Mouse (Mus musculus): ENCODE data around the gene Srp14. TPM values are rescaled to one million over a fixed set of nuclear protein-coding genes. Genes with fewer than 3 reads are reported as not detected.
A peak's percentile ranks its signal among the peaks of the same experiment; 100 is the strongest.

Gene Srp14
- 189 to 249 TPM (median 241 TPM) in 3 replicates for total RNA-seq (2017)

DNA sequence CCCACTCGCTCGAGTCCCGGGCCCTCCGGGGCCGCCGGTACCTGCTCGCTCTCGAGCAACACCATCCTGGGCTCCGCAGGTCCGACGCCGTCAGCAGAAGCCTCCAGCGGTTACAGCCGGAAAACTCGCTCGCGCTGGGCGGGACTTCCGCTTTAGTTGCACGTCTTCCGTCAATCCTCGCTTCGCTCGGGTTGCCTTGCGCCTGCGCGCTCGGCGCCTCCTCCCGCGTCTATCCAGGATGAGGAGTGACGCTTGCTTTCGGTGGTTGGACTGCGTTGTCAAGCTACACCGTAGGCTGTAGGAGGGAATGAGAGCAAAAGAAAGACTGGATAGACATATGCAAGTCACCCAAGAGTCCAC, at the start of gene Srp14:
Gene Srp14 (minus strand): TSS at position 162 of the 360 bp plus-strand sequence.
- ATAC-seq (replicated peaks; ENCODE audit: insufficient number of reproducible peaks, low FRiP score, low TSS enrichment, poor library complexity, severe bottlenecking): peak; percentile 93

DNA sequence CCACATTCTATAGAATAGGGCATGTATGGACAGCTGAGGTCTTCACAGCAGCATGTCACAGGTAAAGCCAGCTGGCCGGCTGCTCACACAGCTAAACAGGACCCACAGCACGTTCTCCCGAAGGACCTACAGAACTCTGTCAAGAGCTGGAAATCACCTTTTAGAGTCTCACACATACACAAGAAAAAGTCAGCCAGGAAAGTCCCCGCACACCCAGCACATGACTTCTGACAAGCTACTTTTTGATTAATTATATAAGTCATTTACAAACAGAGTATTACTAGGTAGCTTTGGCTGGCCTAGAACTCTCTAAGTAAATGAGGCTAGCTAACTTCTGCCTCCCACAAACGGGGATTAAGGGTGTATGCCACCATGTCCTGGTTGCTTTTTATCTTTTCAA, 47.0 kb upstream of the Srp14 start:
- ATAC-seq (replicated peaks; ENCODE audit: insufficient number of reproducible peaks, low FRiP score, low TSS enrichment, poor library complexity, severe bottlenecking): no peak

DNA sequence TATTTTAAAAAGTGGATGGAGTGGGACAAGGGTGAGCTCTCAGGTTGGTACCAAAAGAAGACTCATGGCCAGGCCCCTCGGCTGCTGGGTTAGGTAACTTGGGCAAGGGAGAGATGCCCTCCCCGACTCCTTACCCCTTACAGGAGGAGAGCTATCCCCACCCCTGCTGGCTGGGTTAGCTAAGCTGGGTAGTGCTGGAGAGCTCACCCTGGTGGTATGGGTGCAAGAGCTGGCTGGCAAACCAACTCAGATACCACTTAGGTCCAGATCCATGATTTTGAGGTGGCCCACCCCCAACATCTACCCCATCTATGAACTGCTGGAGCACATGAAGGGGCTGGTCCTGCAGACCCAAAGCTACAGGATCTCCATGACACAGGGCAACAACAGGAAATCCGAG, 45.3 kb upstream of the Srp14 start:
- no peak for ATAC-seq (replicated peaks; ENCODE audit: insufficient number of reproducible peaks, low FRiP score, low TSS enrichment, poor library complexity, severe bottlenecking)

GRCm38 (mm10) chr2:118523163-118523730, 43.7 kb upstream of the Srp14 start:
- peak; percentile 61 for ATAC-seq (replicated peaks; ENCODE audit: insufficient number of reproducible peaks, low FRiP score, low TSS enrichment, poor library complexity, severe bottlenecking)

DNA sequence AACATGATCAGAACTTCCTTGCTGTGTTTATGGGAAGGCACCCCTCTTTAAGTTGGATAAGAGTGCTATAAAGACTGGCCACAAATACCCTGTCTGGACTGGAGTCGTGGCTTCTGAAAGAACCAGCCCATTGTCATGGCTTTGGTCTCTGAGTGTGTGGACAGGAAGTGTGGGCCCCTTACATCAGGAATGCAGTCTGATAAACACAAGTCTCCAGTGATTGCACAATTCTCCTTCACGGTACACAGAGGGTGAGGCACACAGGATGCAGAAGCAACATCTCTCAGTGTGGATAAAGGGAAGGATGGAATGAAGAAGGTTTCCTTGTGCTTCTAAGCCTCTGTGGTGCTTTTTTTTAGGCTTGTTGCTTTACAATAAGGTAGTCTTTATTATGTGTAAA, 42.8 kb upstream of the Srp14 start:
- ATAC-seq (replicated peaks; ENCODE audit: insufficient number of reproducible peaks, low FRiP score, low TSS enrichment, poor library complexity, severe bottlenecking): no peak

DNA sequence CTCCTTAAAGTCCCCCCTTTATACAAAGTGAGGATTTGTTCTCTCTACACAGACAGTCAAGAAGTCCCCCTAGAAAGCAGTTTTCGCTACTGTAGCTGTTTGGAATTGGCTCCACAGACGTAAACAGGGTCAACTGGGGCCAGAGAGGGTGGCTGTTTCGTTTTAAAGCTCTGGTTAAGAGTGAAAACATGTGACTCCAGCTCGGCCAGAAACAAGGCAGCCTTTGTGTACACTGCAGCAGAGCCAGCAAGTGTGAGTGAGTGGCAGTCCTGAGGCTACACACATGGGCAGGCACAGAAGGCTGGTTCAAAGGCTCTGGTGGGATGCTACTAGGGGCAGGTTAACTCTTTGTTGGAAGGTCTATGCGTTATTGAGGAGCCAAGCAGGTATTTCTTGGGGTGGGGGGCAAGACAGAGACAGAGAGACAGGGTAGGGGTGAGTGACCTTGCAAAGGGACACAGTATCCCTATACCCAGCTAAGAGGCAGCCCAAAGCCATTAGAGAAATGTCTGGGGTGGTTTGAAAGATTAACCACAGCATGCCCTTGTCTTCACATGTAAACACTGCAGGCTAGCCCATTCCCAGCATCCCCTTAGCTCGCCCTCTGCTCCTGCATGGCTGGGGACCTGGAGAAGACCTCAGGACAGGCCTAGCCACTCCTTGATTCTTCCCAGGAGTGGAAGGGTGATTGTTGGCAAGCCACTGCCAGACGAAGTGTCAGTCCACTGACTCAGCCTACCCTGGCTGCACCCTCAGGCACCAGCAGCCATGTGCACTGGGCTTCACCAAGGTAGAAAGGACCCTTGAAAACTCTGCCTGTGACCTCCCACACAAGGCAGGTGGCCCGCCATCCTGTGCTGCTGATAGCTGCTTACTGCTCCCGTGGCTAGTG, 40.8 kb upstream of the Srp14 start:
- no peak for ATAC-seq (replicated peaks; ENCODE audit: insufficient number of reproducible peaks, low FRiP score, low TSS enrichment, poor library complexity, severe bottlenecking)

- ATAC-seq (replicated peaks; ENCODE audit: insufficient number of reproducible peaks, low FRiP score, low TSS enrichment, poor library complexity, severe bottlenecking): peak; percentile 74
These were observed 33.2 kb upstream of the Srp14 start for GRCm38 (mm10) chr2:118512418-118513377.

- ATAC-seq (replicated peaks; ENCODE audit: insufficient number of reproducible peaks, low FRiP score, low TSS enrichment, poor library complexity, severe bottlenecking): no peak
These were observed 32.4 kb upstream of the Srp14 start for GRCm38 (mm10) chr2:118511779-118512417.

GRCm38 (mm10) chr2:118510447-118511310, 31.2 kb upstream of the Srp14 start:
- no peak for ATAC-seq (replicated peaks; ENCODE audit: insufficient number of reproducible peaks, low FRiP score, low TSS enrichment, poor library complexity, severe bottlenecking)

DNA sequence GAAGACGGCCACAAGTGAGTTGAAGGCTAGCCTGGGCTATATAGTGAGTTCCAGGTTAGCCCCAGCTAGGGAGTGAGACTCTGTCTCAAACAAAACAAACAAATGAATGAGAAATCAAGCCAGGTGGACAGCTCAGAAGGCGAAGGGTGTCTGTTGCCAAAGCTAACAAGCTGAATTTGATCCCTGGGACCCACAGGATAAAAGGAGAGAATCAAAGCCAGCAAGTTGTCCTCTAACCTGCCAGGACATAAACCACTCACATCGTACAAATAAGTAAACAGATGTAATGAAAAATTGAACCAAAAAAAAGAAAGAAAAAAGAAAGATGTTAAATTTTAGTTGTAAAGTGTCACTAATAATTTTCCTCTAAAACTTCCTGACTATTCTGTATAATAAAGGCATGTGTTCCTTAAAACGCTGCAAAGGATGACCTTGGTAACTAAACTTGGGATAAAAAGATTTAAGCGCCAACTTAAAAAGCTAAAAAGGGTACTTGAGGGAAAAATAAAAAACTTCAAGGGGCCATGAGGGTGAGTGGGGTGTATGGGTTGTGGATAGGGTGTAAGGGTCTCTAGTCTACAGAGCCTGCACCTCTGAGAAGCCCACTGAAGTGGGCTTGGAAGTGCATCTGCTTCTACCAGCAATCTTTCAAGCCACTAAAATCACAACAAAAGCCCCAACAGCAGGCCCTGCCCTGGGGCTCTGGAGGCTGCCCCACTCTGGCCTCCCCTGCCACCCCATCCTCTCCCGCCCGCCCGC, 30.4 kb upstream of the Srp14 start:
- ATAC-seq (replicated peaks; ENCODE audit: insufficient number of reproducible peaks, low FRiP score, low TSS enrichment, poor library complexity, severe bottlenecking): no peak

- no peak for ATAC-seq (replicated peaks; ENCODE audit: insufficient number of reproducible peaks, low FRiP score, low TSS enrichment, poor library complexity, severe bottlenecking)
These were observed 27.6 kb upstream of the Srp14 start for GRCm38 (mm10) chr2:118507126-118507525.

GRCm38 (mm10) chr2:118500191-118500590, 20.7 kb upstream of the Srp14 start:
- no peak for ATAC-seq (replicated peaks; ENCODE audit: insufficient number of reproducible peaks, low FRiP score, low TSS enrichment, poor library complexity, severe bottlenecking)

DNA sequence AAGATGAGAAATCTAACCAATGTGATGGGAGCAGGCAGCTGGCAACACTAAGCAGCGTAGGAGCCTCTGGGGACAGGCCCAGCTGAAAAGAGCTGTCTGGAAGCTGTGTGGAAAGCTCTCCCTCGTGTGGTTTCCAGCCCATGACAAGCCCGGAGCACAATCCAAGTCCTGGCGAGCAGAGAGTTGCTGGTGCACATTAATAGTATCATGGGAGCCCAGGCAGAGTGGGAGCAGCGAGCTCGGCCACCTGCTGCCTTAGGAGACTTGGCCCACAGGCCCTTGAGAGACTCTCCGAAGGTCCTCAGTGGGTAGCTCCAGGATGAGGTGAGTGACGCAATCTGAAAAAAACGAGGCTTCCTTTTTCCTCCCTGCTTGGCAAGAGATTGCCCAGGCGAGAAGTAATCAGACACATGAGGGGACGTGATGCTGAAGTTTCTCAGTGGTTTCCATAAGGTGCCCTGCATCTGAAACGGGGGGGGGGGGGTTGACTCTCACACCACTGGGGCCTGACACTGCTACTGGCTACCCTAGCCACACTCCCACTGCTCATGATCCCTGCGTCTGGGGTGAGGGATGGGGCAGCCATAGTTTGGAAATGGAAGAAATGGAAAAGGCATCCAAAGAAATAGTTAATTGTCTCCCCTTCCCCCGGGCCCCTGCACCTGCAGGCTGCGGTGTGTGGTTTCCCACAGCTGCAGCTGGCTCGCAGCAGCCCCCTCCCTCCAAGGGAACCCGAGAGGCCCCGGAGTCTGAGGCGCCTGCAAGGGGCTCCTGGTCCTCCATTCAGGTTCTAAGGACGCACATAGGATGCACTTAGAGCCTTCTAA, 19.8 kb upstream of the Srp14 start:
- no peak for ATAC-seq (replicated peaks; ENCODE audit: insufficient number of reproducible peaks, low FRiP score, low TSS enrichment, poor library complexity, severe bottlenecking)

- no peak for ATAC-seq (replicated peaks; ENCODE audit: insufficient number of reproducible peaks, low FRiP score, low TSS enrichment, poor library complexity, severe bottlenecking)
These were observed 19.0 kb upstream of the Srp14 start for GRCm38 (mm10) chr2:118498476-118498875.

DNA sequence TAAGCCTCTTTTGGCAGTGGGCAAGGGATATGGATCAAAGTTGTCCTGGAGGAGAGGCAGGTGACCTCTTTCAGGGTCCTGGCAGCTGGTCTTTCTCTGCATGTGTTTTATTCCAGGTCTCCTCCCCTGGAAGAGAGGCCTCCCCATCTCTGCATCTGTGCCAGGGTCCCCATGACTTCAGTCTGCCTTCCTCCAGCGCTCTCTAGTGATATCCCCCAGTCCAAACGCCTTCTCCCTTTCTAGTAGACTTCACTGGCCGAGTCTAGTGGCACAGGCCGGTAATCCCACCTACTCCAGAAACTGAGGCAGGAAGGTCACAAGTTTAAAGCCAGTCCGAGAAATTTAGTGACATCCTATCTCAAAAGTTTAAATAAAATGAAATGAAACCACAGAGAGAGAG, 18.4 kb upstream of the Srp14 start:
- no peak for ATAC-seq (replicated peaks; ENCODE audit: insufficient number of reproducible peaks, low FRiP score, low TSS enrichment, poor library complexity, severe bottlenecking)

GRCm38 (mm10) chr2:118495024-118495423, 15.5 kb upstream of the Srp14 start:
- no peak for ATAC-seq (replicated peaks; ENCODE audit: insufficient number of reproducible peaks, low FRiP score, low TSS enrichment, poor library complexity, severe bottlenecking)

All from monocyte, adult 5-6 weeks (primary cell).